Mouse (Mus musculus) spleen, adult 2 months (tissue): ENCODE measurements at regions not wholly inside any gene's neighbourhood (a gene's known extent, or its start where the extent isn't known, plus 50 kb on each side); places are given as distances from the start of the nearest gene placed in this dataset.

Source experiments
- DNase-seq, 2 experiments: peaks; one replicate each; pipeline versions ENCODE4 v3.0.0 to v3.0.0-alpha.2; 2012 to 2021; ENCODE audit warnings: low spot score in 2 of 2, low read depth in 1 of 2
- H3K27ac ChIP-seq: fragments of 200-500 bp; 2 replicates; pipeline ENCODE4 v1.5.1; 2012; ENCODE audit warnings: low read length, inconsistent platforms; ENCODE audit not compliant: insufficient read depth
- H3K27me3 ChIP-seq: fragments of 200-500 bp; 2 replicates; pipeline ENCODE4 v1.6.1; 2012; ENCODE audit warnings: mild to moderate bottlenecking, moderate library complexity, low read length, inconsistent platforms; ENCODE audit not compliant: control insufficient read depth, insufficient read depth
- H3K36me3 ChIP-seq: fragments of 200-500 bp; 2 replicates; pipeline ENCODE4 v1.6.1; 2012; ENCODE audit warnings: mild to moderate bottlenecking, low read length, inconsistent platforms; ENCODE audit not compliant: control insufficient read depth, insufficient read depth
- H3K4me1 ChIP-seq: fragments of 200-500 bp; 2 replicates; pipeline ENCODE4 v1.6.1; 2011; ENCODE audit warnings: inconsistent platforms; ENCODE audit not compliant: control insufficient read depth, insufficient read depth, insufficient read length
- H3K4me3 ChIP-seq: fragments of 200-500 bp; 2 replicates; pipeline ENCODE4 v1.5.1; 2011; ENCODE audit warnings: mild to moderate bottlenecking, inconsistent platforms; ENCODE audit not compliant: insufficient read depth, insufficient read length; ENCODE audit errors: extremely low read depth
- CTCF ChIP-seq: fragments of 200-500 bp; IDR thresholded peaks from 2 replicates; pipeline ENCODE4 v1.5.1; 2011; ENCODE audit warnings: mild to moderate bottlenecking, inconsistent platforms; ENCODE audit not compliant: insufficient read depth, insufficient read length, insufficient replicate concordance; ENCODE audit errors: extremely low read depth
- POLR2A ChIP-seq: fragments of 200-500 bp; IDR thresholded peaks from 2 replicates; pipeline ENCODE4 v1.6.1; 2011; ENCODE audit warnings: low read depth, low read length, inconsistent platforms
- WGBS: fragments of 180-500 bp; shearing (Covaris S2); methylation state at CpG from one replicate; pipeline ENCODE4 v1.1.7; 2018; 5-methylcytosine and 5-hydroxymethylcytosine counted together

DNA sequence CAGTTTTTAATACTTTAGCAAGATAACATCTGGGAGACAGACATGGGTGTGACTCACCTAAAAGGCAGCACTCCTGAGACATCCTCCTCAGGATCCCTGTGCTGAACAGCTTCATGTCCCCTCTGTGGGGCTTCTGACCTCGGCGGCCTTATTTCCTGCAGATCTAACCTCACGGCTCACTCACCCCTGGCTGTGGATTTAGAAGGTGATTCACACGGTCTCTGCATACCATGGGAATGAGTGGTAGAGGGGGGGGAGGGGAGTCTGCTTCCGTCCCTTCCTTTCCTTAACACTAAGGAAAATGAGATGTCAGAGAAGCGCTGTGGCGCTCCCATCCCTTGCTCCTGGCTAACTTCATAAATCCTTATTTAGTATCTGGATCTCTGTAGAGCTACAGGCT lies 123.1 kb upstream of the Klf14 start:
- 81% methylated on average over 7 of the region's 7 CpGs for WGBS
- Histone ChIP-seq H3K4me3 (no peak overlapping the region), H3K27ac (no peak overlapping the region), H3K36me3 (peaks cover 35% of the 10 kb centered on the region), H3K27me3 (no peaks in the 10 kb centered on the region), H3K4me1 (peaks cover 13% of the 10 kb centered on the region; the same call in 1 of the 2 replicates)
- DNase-seq, result no peak
- TF ChIP-seq POLR2A (no peak), CTCF (no peak)

DNA sequence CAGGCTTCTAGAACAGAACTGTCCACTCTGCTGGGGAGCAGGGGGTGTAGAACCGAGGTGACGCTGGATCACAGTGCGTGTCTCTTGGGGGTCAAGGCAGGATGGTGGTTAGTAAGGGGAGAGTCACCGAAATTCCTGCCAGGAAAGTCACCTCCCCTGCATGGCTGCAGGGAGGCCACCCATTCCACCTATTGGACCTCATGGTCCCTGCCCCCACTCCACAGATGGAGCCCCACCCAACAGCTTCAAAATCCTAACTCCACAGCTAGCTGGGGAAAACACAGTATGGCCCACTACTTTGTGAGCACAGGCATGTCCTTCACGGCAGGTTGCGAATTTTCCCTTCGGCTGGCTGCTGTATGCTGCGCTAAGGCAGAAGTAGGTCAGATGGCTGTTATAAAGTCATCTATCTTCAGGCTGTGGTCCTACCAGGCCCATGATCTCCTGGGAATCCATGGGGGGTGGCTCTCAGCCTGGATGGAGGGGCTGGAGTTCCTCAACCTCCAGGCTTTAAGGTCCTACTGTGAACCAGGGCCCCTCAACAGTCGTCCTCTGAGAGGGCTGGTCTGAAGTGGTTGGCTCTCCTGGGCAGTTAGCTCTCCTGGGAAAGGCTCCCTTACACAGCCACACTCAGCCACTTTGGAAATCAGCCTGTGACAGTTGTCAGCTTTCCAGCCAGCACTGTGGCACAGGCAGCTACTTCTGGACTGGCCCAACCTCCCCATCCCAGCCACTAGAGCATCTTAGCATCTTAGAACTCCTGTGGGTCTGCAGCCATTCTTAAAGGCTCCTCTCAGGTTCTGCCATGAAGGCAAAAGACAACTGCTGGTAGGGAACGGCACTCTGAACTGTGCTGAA lies 124.0 kb upstream of the Klf14 start:
- Histone ChIP-seq H3K4me1 (peaks cover 15% of the 10 kb centered on the region; the same call in 1 of the 2 replicates), H3K27ac (no peak overlapping the region), H3K36me3 (peaks cover 35% of the 10 kb centered on the region), H3K4me3 (no peak overlapping the region), H3K27me3 (no peaks in the 10 kb centered on the region)
- no peak for DNase-seq
- 93% methylated on average over 10 of the region's 10 CpGs for WGBS
- TF ChIP-seq CTCF, result no peak
- no peak for TF ChIP-seq POLR2A

DNA sequence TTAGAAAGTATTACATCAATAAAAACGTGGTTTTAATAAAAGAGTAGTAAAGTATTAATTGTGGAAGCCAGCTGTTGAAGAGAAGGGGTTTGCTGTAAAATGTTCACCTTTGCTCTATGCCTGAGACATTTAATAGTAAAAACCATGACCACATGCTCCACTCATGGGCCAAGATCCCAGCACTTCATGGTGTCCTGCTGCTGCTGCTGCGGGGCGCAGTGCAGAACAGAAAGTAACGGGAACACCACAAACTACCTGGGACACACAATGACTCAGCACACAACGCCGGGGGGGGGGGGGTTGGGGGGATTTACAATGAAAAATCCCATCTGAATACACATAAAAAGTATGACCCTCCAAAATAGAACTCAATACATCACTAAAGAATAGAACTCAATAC lies 124.8 kb upstream of the Klf14 start:
- 83% methylated on average over 6 of the region's 6 CpGs for WGBS
- no peak overlapping the region for H3K27ac ChIP-seq
- peaks cover 12% of the 10 kb centered on the region; the same call in 1 of the 2 replicates for H3K4me1 ChIP-seq
- TF ChIP-seq CTCF (no peak), POLR2A (no peak)
- no peak for DNase-seq
- no peaks in the 10 kb centered on the region for H3K27me3 ChIP-seq
- peaks cover 38% of the 10 kb centered on the region for H3K36me3 ChIP-seq
- H3K4me3 ChIP-seq, result no peak overlapping the region

DNA sequence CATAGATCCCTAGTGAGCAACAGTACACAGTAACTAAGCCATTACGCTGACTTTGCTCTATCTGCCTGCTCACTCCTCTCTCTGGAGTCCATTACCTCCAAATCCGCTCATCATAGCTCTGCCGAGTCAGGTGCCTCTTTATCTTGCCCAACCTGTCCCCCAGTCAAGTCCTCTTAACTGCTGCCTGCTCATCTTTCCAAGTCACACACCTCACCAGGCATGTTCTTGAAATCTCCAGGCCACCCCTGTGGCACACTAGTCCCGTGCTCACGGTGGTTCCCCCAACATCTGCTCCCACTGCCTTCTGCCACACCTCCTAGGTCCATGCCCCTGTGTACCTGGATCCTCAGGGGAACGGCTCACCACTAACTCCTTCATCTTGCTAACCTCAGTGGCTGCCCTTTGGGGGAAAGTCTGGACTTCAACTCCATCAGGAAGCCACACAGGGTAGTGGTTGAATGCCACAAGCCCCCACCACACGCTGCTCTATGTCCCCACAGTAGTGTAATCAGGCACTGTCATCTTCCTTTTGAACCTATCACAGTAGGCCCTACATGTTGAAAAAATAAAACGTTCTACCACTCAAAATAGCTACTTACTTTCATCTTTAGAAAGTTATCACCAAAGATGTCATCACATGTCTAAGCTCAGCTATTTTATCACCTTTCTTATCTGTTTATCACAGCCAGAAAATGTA lies 126.3 kb upstream of the Klf14 start:
- no peak for TF ChIP-seq CTCF
- no peak for TF ChIP-seq POLR2A
- DNase-seq, result no peak
- WGBS, result 57% methylated on average over 8 of the region's 8 CpGs
- Histone ChIP-seq H3K4me1 (peaks cover 9% of the 10 kb centered on the region; the same call in 1 of the 2 replicates), H3K36me3 (peaks cover 45% of the 10 kb centered on the region), H3K27me3 (no peaks in the 10 kb centered on the region), H3K27ac (no peak overlapping the region), H3K4me3 (no peak overlapping the region)

GRCm38 (mm10) chr6:31085760-31086108 lies 126.9 kb upstream of the Klf14 start:
- no peak overlapping the region for H3K4me3 ChIP-seq
- 76% methylated on average over 9 of the region's 9 CpGs for WGBS
- no peak for DNase-seq
- H3K27me3 ChIP-seq, result no peaks in the 10 kb centered on the region
- no peak overlapping the region; the same call in 1 of the 2 replicates for H3K27ac ChIP-seq
- TF ChIP-seq POLR2A (no peak), CTCF (no peak)
- H3K36me3 ChIP-seq, result peaks cover 48% of the 10 kb centered on the region
- peaks cover 9% of the 10 kb centered on the region; the same call in 1 of the 2 replicates for H3K4me1 ChIP-seq

DNA sequence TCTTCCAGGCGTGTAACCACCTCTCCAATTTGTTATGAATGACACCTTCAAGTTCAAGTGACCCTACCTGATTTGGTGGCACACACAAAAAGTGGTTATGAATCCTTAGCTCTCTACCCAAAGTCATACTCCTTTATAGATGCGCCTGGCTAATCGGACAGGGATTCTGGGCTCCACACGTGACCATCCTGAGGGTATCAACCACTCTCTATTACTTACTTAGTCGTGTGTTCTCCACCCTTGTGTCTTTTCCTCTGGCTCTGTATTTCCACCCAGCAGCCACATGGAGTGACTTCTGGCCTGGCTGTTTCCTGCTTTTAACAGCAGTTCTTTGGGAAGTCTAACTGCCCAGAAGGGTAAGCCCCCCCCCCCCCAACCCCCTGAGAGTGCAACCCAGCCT lies 127.4 kb upstream of the Klf14 start:
- Histone ChIP-seq H3K27ac (peak overlapping the region; percentile 13; the same call in 1 of the 2 replicates), H3K27me3 (no peaks in the 10 kb centered on the region), H3K4me3 (no peak overlapping the region), H3K4me1 (peaks cover 9% of the 10 kb centered on the region; the same call in 1 of the 2 replicates), H3K36me3 (peaks cover 46% of the 10 kb centered on the region)
- WGBS, result 94% methylated on average over 5 of the region's 5 CpGs
- no peak for DNase-seq
- no peak for TF ChIP-seq CTCF
- TF ChIP-seq POLR2A, result no peak
